Mouse (Mus musculus) effector memory CD4-positive, alpha-beta T cell, adult 5 months (primary cell): Measurements from ENCODE around the gene Olfr519. TPM values are rescaled to one million over a fixed set of nuclear protein-coding genes. Genes with fewer than 3 reads are reported as not detected.

Source experiments
- polyA plus RNA-seq: library from polyadenylated mRNA; unstranded; fragments of 100-300 nt; shearing (Covaris generic); gene quantifications from one replicate; pipeline ENCODE4 v1.2.1, GENCODE M21; 2017

Gene Olfr519
- not detected for polyA plus RNA-seq

GRCm38 (mm10) chr7:108894320-108894719 is at the start of gene Olfr519:
Gene Olfr519 (minus strand): TSS chr7:108894420.

GRCm38 (mm10) chr7:108933794-108934731 is 39.8 kb upstream of the Olfr519 start, which contains the start of gene Eif3f:
Gene Eif3f (plus strand): TSS chr7:108934417.

GRCm38 (mm10) chr7:108929726-108930393 is 35.6 kb upstream of the Olfr519 start, which contains the start of gene Nlrp10:
Gene Nlrp10 (minus strand): TSS chr7:108930178.

GRCm38 (mm10) chr7:108884906-108885305 is 9.3 kb downstream of the Olfr519 start, which contains the start of gene Olfr518:
Gene Olfr518 (minus strand): TSS chr7:108885006.

GRCm38 (mm10) chr7:108872279-108872678 is 21.9 kb downstream of the Olfr519 start, which contains the start of gene Olfr517:
Gene Olfr517 (minus strand): TSS chr7:108872379.

GRCm38 (mm10) chr7:108850429-108850828 is 43.8 kb downstream of the Olfr519 start, which contains the start of gene Olfr516:
Gene Olfr516 (minus strand): TSS chr7:108850529.

Other genes with a start within 250 kb of the Olfr519 start
- gene Olfr509, start 242.5 kb downstream of the Olfr519 start, polyA plus RNA-seq: not detected
- gene Olfr510, start 228.0 kb downstream of the Olfr519 start, polyA plus RNA-seq: not detected
- gene Olfr512, start 181.1 kb downstream of the Olfr519 start, polyA plus RNA-seq: not detected
- not detected for gene Olfr513, start 143.4 kb downstream of the Olfr519 start, polyA plus RNA-seq
- gene Olfr514, start 68.4 kb downstream of the Olfr519 start, polyA plus RNA-seq: not detected
- gene Olfr516, start 43.9 kb downstream of the Olfr519 start, polyA plus RNA-seq: not detected
- not detected for gene Olfr517, start 22.0 kb downstream of the Olfr519 start, polyA plus RNA-seq
- gene Olfr518, start 9.4 kb downstream of the Olfr519 start, polyA plus RNA-seq: not detected
- not detected for gene Nlrp10, start 35.8 kb upstream of the Olfr519 start, polyA plus RNA-seq
- 154 TPM for gene Eif3f, start 40.0 kb upstream of the Olfr519 start, polyA plus RNA-seq
- 1.6 TPM for gene Tub, start 55.9 kb upstream of the Olfr519 start, polyA plus RNA-seq
- gene Ric3, start 188.9 kb upstream of the Olfr519 start, polyA plus RNA-seq: 0.26 TPM